Mouse (Mus musculus): ENCODE results near the gene Pid1. TPM values are rescaled to one million over a fixed set of nuclear protein-coding genes. Genes with fewer than 3 reads are reported as not detected.
"Not testable (repeated sequence)": the region's sequence is repeated elsewhere in the genome, so short reads cannot be mapped to it uniquely, and the experiment has no call there.

Pid1 gene
- polyA plus RNA-seq, 1 experiment from 2014 or later: 107 TPM

DNA sequence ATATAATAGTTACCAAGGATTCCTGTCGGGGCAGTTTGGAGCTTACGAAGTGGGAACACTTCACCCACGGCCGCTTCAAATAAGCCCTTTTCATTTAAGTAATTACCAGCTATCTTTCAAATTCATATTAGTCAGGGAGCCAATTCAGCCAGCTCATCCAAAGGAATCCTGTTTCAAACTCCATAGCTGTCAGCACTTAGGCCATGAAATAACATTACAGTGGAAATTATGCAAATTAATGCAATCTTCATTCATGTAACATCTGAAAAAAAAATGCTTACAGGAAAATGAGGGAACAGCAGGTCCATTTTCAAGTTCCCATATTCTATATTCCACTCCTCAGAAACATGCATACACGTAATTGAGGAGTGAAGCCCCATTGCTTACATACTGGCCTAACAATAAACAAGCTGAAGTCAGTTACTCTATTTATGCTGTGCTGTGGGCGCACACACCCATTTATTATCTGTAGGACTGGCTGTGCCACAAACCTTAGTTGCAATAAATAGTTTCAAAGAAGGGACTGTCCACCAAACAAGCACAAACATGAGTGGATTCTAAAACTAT is 114.1 kb downstream of the Pid1 start:
- 77% methylated on average over 6 of the region's 6 CpGs for WGBS
- no peak overlapping the region for H3K9ac ChIP-seq
- H3K27ac ChIP-seq: no peak overlapping the region
- no peak overlapping the region for H3K4me2 ChIP-seq (replicated peaks)
- H3K9me3 ChIP-seq: no peaks in the 10 kb centered on the region
- ATAC-seq (ENCODE audit: low FRiP score, low read depth): no peak
- no peaks in the 10 kb centered on the region for H3K27me3 ChIP-seq (replicated peaks)
- no peak overlapping the region for H3K4me3 ChIP-seq
- no peaks in the 10 kb centered on the region for H3K4me1 ChIP-seq
- H3K36me3 ChIP-seq: no peaks in the 10 kb centered on the region

DNA sequence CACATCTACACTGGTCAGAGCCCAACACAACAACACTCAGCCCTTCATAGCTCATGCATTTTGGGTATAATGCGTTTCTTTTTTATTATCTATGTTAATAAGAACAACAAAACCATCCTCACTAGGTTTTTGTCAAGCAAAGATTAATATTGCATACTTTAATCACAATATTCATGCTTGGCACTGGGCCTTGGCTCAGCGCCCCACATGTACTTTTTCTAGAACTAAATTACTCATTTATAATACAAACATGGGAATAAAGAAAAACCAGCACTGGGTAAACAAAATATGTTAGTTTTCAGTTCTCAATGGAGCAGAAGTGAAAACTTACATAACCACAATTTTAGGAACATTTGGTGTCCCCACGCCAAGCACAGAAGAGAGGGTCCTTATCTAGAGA is 116.9 kb downstream of the Pid1 start:
- no peak overlapping the region for H3K27ac ChIP-seq
- H3K9me3 ChIP-seq: no peaks in the 10 kb centered on the region
- H3K4me3 ChIP-seq: no peak overlapping the region
- H3K4me1 ChIP-seq: no peaks in the 10 kb centered on the region
- 89% methylated on average over 3 of the region's 3 CpGs for WGBS
- no peaks in the 10 kb centered on the region for H3K36me3 ChIP-seq
- H3K4me2 ChIP-seq (replicated peaks): no peak overlapping the region
- no peak overlapping the region for H3K9ac ChIP-seq
- H3K27me3 ChIP-seq (replicated peaks): no peaks in the 10 kb centered on the region
- ATAC-seq (ENCODE audit: low FRiP score, low read depth): no peak

DNA sequence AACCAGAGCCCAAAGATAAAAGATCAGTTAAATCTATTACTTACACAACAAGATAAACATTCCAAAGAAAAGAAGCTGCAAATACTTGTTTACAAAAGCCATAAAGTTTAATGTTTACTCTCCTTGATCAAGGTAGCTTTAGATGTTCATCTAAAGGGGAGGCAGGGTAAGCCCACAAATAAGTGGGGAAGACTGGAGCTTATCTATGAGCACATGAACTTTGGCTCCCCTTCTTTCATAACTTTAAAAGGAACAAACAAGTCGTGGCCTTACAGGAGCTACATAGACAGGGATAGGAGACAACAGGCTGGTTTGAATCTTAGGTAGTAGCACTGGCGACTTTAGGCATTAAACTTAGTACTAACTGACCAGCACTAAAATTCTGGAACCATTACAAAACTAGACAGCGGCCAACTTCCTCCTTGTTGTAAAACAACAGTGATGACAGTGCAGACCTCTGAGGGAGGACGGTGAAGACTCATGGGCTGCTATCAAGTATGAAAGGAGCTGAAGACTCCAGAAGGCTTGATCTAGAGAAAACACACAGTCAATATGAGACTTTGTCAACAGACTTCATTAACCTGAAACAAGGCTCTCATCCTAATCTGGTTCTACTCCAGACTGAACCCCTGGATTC is 122.7 kb downstream of the Pid1 start:
- no peaks in the 10 kb centered on the region for H3K9me3 ChIP-seq
- ATAC-seq (ENCODE audit: low FRiP score, low read depth): no peak
- no peak overlapping the region for H3K27ac ChIP-seq

DNA sequence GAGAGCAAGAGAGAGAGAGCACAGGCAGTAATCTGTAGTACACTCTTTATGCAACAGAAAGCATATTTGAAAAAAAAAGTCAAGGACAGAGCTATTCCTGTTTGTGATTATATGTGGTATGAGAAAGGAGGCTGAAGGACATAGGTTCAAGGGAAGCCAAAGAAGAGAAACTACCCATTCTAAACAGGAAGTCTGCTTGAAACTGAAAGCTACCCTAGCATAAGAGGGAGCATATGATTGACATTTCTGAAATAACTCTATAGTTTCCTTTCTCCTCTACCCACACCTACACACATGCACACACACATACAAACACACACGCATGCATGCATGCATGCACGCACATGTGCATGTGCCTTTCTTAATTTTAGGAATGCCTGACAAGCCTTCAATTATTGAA is 123.8 kb downstream of the Pid1 start:
- Histone ChIP-seq H3K27ac (no peak overlapping the region), H3K36me3 (no peaks in the 10 kb centered on the region), H3K4me1 (no peaks in the 10 kb centered on the region), H3K4me2 (replicated peaks) (no peak overlapping the region), H3K9me3 (no peaks in the 10 kb centered on the region), H3K27me3 (replicated peaks) (no peaks in the 10 kb centered on the region), H3K4me3 (no peak overlapping the region), H3K9ac (no peak overlapping the region)
- WGBS: 89% methylated on average over 2 of the region's 2 CpGs
- ATAC-seq (ENCODE audit: low FRiP score, low read depth): no peak

More for the DNA sequence above, 122.7 kb downstream of the Pid1 start:
- no peak overlapping the region for H3K9ac ChIP-seq
- H3K4me2 ChIP-seq (replicated peaks): no peak overlapping the region
- WGBS: 90% methylated on average over 4 of the region's 4 CpGs
- no peaks in the 10 kb centered on the region for H3K27me3 ChIP-seq (replicated peaks)
- H3K36me3 ChIP-seq: no peaks in the 10 kb centered on the region
- H3K4me3 ChIP-seq: no peak overlapping the region
- H3K4me1 ChIP-seq: no peaks in the 10 kb centered on the region

DNA sequence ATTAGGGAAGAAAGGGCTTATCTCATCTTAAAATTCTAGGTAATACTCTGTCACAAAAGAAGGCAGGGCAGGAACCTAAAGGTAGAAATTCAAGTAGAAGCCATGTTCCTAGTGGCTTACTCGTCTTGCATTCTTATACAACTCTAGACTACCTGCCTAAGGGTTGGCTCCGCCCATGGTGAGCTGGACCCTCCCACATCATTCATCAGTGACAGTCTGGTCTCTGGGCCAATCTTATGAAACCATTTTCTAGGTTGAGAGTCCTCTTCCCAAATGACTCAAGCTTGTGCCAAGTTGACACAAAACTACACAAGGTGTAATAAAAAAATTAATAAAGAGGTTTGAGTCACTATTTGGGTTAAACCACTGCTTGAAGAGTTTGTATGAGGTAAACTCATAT is 133.5 kb downstream of the Pid1 start:
- Histone ChIP-seq H3K4me1 (no peaks in the 10 kb centered on the region), H3K4me3 (no peak overlapping the region), H3K27ac (no peak overlapping the region), H3K9ac (no peak overlapping the region), H3K4me2 (replicated peaks) (no peak overlapping the region), H3K36me3 (no peaks in the 10 kb centered on the region), H3K9me3 (no peaks in the 10 kb centered on the region), H3K27me3 (replicated peaks) (no peaks in the 10 kb centered on the region)
- WGBS: 82% methylated on average over 2 of the region's 2 CpGs
- ATAC-seq (ENCODE audit: low FRiP score, low read depth): no peak

DNA sequence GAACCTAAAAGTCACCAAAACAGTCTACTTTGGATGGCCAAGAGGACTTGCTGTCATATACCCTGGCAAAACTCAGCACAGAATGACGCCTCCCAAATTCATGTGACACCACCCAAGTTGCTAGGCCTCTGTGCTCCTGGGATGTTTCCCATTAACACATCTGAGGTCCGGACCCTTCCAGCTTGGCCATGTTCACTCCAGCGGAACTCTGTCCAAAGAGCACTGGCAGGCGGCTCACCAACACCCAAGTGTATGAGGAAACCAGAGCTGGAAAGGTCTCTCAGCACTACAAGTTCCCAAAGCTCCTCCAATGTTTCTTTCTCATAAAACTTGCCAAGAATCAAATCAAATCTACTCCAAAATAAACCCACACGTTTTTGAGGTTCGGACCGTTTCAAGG is 138.4 kb downstream of the Pid1 start:
- Histone ChIP-seq H3K36me3 (no peaks in the 10 kb centered on the region), H3K27ac (no peak overlapping the region), H3K9me3 (no peaks in the 10 kb centered on the region), H3K4me2 (replicated peaks) (no peak overlapping the region), H3K9ac (no peak overlapping the region), H3K4me1 (no peaks in the 10 kb centered on the region), H3K4me3 (no peak overlapping the region), H3K27me3 (replicated peaks) (no peaks in the 10 kb centered on the region)
- ATAC-seq (ENCODE audit: low FRiP score, low read depth): no peak
- WGBS: 91% methylated on average over 7 of the region's 7 CpGs

DNA sequence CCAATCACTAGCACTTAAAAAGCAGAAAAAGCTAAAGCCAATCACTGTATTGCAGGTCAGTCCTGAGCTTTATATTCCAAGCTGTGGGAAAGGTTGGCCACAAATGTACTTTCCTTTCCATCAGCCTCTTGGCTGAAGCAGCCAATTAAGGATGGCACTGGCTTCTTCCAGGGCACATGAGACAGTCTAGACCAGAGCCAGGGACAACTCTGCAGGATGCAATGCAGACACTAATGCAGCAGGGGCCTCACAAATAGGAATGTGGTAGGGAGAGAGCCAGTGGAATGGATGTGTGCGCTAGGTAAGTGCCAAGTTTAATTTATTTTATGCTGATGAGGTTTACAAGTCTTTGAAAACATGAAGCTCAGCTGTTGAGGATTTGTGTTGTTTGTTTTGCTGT is 141.9 kb downstream of the Pid1 start:
- no peak for ATAC-seq (ENCODE audit: low FRiP score, low read depth)
- no peaks in the 10 kb centered on the region for H3K27me3 ChIP-seq (replicated peaks)
- no peak overlapping the region for H3K4me2 ChIP-seq (replicated peaks)
- no peaks in the 10 kb centered on the region for H3K4me1 ChIP-seq
- no peak overlapping the region for H3K27ac ChIP-seq
- 90% methylated on average over 1 of the region's 1 CpGs for WGBS
- H3K9ac ChIP-seq: no peak overlapping the region
- H3K9me3 ChIP-seq: no peaks in the 10 kb centered on the region
- H3K4me3 ChIP-seq: no peak overlapping the region
- no peaks in the 10 kb centered on the region for H3K36me3 ChIP-seq

DNA sequence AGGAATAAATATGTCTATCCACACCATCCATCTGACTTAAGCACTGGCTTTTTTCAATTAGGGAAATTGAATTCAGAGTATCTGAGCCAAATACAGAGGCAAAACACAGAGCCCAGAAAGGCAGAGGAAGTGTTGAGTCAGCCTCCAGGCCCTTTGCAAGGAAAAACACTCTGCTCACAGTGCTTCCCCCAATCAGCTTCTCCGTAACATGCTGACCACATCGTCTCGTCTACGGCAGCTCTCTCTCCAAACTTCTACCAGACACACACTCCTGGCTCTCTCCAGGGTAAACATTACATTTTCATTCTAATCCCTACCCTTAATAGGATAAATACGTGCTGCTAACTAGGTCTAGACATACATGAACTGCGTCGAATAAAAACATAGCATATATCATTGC is 145.4 kb downstream of the Pid1 start:
- ATAC-seq (ENCODE audit: low FRiP score, low read depth): no peak
- 82% methylated on average over 7 of the region's 7 CpGs for WGBS
- no peak overlapping the region for H3K9ac ChIP-seq
- no peak overlapping the region for H3K27ac ChIP-seq
- no peak overlapping the region for H3K4me2 ChIP-seq (replicated peaks)
- no peaks in the 10 kb centered on the region for H3K27me3 ChIP-seq (replicated peaks)
- H3K4me3 ChIP-seq: no peak overlapping the region
- no peaks in the 10 kb centered on the region for H3K9me3 ChIP-seq
- no peaks in the 10 kb centered on the region for H3K4me1 ChIP-seq
- no peaks in the 10 kb centered on the region for H3K36me3 ChIP-seq

DNA sequence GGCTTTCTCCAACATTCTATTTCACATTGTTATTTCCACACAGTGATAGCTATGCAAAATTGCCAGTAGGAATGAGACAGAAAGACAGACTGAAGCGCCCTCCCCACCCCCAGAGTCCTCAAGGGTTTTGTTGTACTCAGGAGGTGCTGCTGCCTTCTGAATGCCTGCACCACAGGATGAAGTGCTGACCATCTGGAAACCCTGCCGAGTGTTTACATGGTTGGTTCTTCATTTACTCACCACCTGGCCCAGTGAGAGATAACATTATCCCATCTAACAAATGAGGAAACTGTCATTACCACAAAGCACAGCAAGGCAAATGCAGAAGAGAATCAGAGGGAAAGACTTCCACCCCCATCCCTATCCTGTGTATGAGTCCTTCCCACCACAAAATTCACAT is 146.2 kb downstream of the Pid1 start:
- Histone ChIP-seq H3K9me3 (no peaks in the 10 kb centered on the region), H3K4me1 (no peaks in the 10 kb centered on the region), H3K4me3 (no peak overlapping the region), H3K4me2 (replicated peaks) (no peak overlapping the region), H3K36me3 (no peaks in the 10 kb centered on the region), H3K27ac (no peak overlapping the region), H3K9ac (no peak overlapping the region), H3K27me3 (replicated peaks) (no peaks in the 10 kb centered on the region)
- ATAC-seq (ENCODE audit: low FRiP score, low read depth): no peak
- WGBS: 18% methylated on average over 2 of the region's 2 CpGs

DNA sequence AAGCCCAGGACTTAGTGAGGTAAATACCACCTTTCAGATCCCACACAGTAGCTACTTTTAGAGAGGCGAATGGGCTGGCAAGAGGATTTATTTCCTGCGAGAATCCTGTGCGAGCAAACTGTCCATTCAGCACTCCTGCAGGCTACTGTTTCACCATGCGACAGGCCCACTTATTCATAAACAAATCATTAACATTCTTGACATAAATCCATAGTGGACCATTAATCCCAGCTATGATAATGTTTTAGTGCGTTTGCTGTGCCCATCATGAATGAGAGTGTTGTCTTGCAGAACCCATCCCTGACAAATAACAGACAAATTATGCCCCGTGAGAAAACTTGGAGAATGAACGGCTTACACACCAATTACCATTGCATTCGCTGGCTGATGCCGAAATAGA is 152.5 kb downstream of the Pid1 start:
- no peaks in the 10 kb centered on the region for H3K9me3 ChIP-seq
- 29% methylated on average over 9 of the region's 9 CpGs for WGBS
- no peaks in the 10 kb centered on the region for H3K36me3 ChIP-seq
- no peaks in the 10 kb centered on the region for H3K27me3 ChIP-seq (replicated peaks)
- H3K4me1 ChIP-seq: peaks cover 8% of the 10 kb centered on the region
- no peak overlapping the region for H3K4me3 ChIP-seq
- no peak overlapping the region for H3K9ac ChIP-seq
- H3K4me2 ChIP-seq (replicated peaks): no peak overlapping the region; the same call in 1 of the 2 replicates
- peak; percentile 70 for ATAC-seq (ENCODE audit: low FRiP score, low read depth)
- no peak overlapping the region for H3K27ac ChIP-seq

DNA sequence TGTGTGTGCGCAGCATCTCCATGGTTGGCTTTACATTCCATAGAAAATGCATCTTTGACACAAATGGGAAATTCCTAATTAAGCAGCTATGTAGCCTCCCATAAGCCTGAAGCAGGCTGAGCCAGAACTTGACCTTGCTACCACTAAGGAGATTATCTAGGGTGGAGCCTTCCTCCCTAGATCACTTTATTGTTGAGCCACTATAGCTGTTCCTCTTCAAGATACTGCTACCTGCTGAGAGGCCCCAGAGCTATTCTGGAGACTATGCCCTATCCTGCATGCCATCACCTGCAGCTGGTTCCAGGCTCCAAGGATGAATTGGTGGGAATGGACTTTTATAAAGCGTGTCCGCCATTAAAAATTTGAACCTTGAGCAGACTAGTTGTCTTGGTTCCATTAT is 158.2 kb downstream of the Pid1 start:
- H3K36me3 ChIP-seq; H3K27me3 ChIP-seq (replicated peaks); H3K9me3 ChIP-seq; H3K4me1 ChIP-seq; H3K27ac ChIP-seq; H3K9ac ChIP-seq; H3K4me3 ChIP-seq; ATAC-seq (ENCODE audit: low FRiP score, low read depth); H3K4me2 ChIP-seq (replicated peaks): not testable (repeated sequence)
- 97% methylated on average over 3 of the region's 3 CpGs for WGBS

DNA sequence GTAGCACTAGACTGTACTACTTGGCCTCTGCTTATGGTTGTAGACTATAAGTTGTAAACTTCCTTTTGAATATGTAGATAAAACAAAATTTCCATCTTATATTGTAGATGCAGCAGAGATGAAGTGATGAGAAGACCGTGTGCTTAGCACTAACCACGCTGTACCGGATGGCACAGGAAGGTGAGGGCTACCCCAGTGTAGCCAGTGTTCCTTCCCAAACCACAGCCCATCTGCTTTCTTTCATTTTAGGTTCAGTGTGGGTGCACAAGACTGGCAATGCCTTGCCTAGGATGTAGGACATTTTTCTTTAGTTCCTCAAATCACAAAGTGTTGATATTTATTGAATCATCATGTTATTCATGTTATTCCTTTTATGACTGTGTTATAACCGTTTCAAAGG is 160.5 kb downstream of the Pid1 start:
- no peaks in the 10 kb centered on the region for H3K36me3 ChIP-seq
- no peak for ATAC-seq (ENCODE audit: low FRiP score, low read depth)
- no peaks in the 10 kb centered on the region for H3K4me1 ChIP-seq
- WGBS: 87% methylated on average over 4 of the region's 4 CpGs
- no peaks in the 10 kb centered on the region for H3K9me3 ChIP-seq
- no peak overlapping the region for H3K4me3 ChIP-seq
- H3K4me2 ChIP-seq (replicated peaks): no peak overlapping the region
- no peak overlapping the region for H3K9ac ChIP-seq
- no peaks in the 10 kb centered on the region for H3K27me3 ChIP-seq (replicated peaks)
- no peak overlapping the region for H3K27ac ChIP-seq

DNA sequence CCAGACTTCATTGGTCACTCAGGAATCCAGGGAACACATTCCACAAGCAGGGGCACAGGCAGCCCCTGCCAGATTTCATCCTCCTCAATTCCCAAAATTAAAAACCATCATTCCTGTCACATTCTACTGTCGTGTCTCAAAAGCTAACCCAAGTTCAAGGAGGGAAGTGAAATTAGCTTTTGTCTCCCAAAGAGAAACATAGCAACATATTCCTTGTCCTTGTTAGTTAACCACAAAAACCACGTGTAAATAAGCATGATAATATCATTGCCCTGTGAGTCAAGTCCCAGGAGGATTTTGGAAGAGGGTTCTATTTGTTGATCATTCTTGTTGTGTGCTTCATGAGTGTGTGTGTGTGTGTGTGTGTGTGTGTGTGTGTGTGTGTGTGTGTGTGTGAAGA is 164.1 kb downstream of the Pid1 start:
- Histone ChIP-seq H3K4me3 (no peak overlapping the region), H3K4me1 (no peaks in the 10 kb centered on the region), H3K36me3 (no peaks in the 10 kb centered on the region), H3K27ac (no peak overlapping the region), H3K4me2 (replicated peaks) (no peak overlapping the region), H3K9me3 (no peaks in the 10 kb centered on the region), H3K9ac (no peak overlapping the region), H3K27me3 (replicated peaks) (no peaks in the 10 kb centered on the region)
- no peak for ATAC-seq (ENCODE audit: low FRiP score, low read depth)
- 68% methylated on average over 2 of the region's 2 CpGs for WGBS
